Mouse (Mus musculus) heart, embryonic 13.5 days (tissue): ENCODE results near the gene 1700001O22Rik. TPM values are rescaled to one million over a fixed set of nuclear protein-coding genes. Genes with fewer than 3 reads are reported as not detected.

ENCODE experiments used
- ATAC-seq: fragments of 200-750 bp; cut with Nextera tagmentation; 2 replicates; pipeline ENCODE4 v1.8.0; 2017; ENCODE audit warnings: moderate TSS enrichment; ENCODE audit not compliant: insufficient number of reproducible peaks, low FRiP score, low TSS enrichment; ENCODE audit errors: extremely low read depth
- H3K27ac ChIP-seq: fragments of 300-500 bp; sonication (generic); replicated peaks from 2 replicates; pipeline ENCODE4 v1.5.1; 2015; ENCODE audit warnings: moderate library complexity, mild to moderate bottlenecking, inconsistent platforms
- H3K27me3 ChIP-seq: fragments of 300-500 bp; sonication (generic); replicated peaks from 2 replicates; pipeline ENCODE4 v1.6.1; 2015; ENCODE audit warnings: mild to moderate bottlenecking, inconsistent platforms
- H3K36me3 ChIP-seq: fragments of 300-500 bp; sonication (generic); 2 replicates; pipeline ENCODE4 v1.6.1; 2015; ENCODE audit warnings: mild to moderate bottlenecking, inconsistent platforms
- H3K4me1 ChIP-seq: fragments of 300-500 bp; sonication (generic); 2 replicates; pipeline ENCODE4 v1.6.1; 2015; ENCODE audit warnings: inconsistent platforms
- H3K4me2 ChIP-seq: fragments of 300-500 bp; sonication (generic); 2 replicates; pipeline ENCODE4 v1.6.1; 2015; ENCODE audit warnings: inconsistent platforms, mild to moderate bottlenecking, moderate library complexity
- H3K4me3 ChIP-seq: fragments of 300-500 bp; sonication (generic); 2 replicates; pipeline ENCODE4 v1.5.1; 2015; ENCODE audit warnings: moderate library complexity, mild to moderate bottlenecking, inconsistent platforms
- H3K9ac ChIP-seq: fragments of 300-500 bp; sonication (generic); 2 replicates; pipeline ENCODE4 v1.6.1; 2015; ENCODE audit warnings: inconsistent platforms, mild to moderate bottlenecking, moderate library complexity
- H3K9me3 ChIP-seq: fragments of 300-500 bp; sonication (generic); 2 replicates; pipeline ENCODE4 v1.6.1; 2016; ENCODE audit warnings: inconsistent platforms
- WGBS: fragments of 180-500 bp; shearing (Covaris S2); methylation state at CpG from one replicate; pipeline ENCODE4 v1.1.7; 2015; ENCODE audit warnings: mixed read lengths; 5-methylcytosine and 5-hydroxymethylcytosine counted together
- polyA plus RNA-seq: library from polyadenylated mRNA; unstranded; fragments of >200 nt; fragmentation: Nextera tagmentation; extraction: Ambion mirVana; gene quantifications from 2 replicates; pipeline ENCODE4 v1.2.1, GENCODE M21; 2015

Gene 1700001O22Rik
- polyA plus RNA-seq, 1 experiment from 2014 or later = 1.7 TPM

DNA sequence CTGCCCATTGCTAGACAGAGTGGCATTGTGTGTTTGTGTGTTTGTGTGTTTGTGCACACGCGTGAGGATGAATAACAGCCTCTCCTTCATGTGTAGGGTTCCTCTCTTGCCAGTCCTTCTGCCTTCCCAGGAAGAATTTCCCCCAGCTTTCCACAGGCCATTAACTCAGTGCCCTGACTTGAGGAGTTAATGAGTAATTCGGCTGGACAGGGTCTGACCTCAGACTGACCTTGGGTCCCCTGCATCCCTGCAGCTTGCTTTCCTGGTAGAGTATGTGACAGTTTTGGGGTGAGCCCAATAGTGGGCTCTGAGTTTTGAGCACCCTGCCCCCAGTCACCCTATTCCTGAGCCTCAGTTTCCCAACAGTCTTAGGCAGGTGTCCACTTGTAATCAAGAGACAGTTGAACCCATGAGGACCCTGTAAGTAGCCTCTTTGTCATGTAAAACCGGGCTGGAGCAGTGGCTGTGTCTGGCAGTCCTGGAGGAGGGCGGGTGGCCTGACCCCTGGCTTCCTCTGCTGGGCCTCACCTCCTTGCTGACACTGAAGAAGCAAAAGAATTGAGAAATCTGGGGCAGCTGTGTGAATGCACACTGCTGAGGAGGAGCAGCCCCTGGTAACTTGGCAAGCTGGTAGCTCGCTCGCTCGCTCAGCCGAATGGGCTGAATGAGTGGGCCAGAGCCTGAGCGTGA lies 43.5 kb downstream of the 1700001O22Rik start:
- 65% methylated on average over 10 of the region's 10 CpGs for WGBS
- peaks cover 15% of the 10 kb centered on the region; the same call in 1 of the 2 replicates for H3K9me3 ChIP-seq
- peaks cover 40% of the 10 kb centered on the region for H3K4me1 ChIP-seq
- H3K27ac ChIP-seq = peak overlapping the region; percentile 96
- H3K9ac ChIP-seq = peak overlapping the region; percentile 41
- no peaks in the 10 kb centered on the region for H3K27me3 ChIP-seq
- H3K4me2 ChIP-seq = no peak overlapping the region
- ATAC-seq = no peak
- H3K4me3 ChIP-seq = no peak overlapping the region
- no peaks in the 10 kb centered on the region; the same call in 1 of the 2 replicates for H3K36me3 ChIP-seq

DNA sequence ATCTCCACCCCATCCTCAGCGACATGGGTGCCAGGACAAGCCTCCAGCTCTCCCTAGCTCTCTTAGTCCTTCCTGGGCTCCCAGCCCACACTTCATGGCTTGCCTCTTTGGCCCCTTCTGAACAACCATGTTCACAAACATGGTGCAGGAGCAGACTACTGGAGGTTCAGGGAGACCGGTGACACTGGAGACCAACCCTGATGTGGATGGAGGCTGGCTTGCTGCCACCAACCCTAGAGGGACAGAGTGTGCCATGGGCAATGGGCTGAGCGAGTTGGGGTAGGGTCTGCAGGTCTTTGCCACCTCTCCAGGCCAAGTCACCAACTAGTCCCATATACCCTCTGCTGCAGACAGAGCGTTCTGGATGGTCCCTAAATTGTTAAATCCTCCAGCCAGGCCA lies 44.0 kb downstream of the 1700001O22Rik start:
- Histone ChIP-seq H3K9ac (peak overlapping the region; percentile 63), H3K27ac (peak overlapping the region; percentile 96), H3K27me3 (no peaks in the 10 kb centered on the region), H3K9me3 (peaks cover 15% of the 10 kb centered on the region; the same call in 1 of the 2 replicates), H3K4me2 (no peak overlapping the region), H3K4me1 (peaks cover 40% of the 10 kb centered on the region), H3K36me3 (no peaks in the 10 kb centered on the region; the same call in 1 of the 2 replicates), H3K4me3 (no peak overlapping the region)
- ATAC-seq = no peak
- WGBS = 85% methylated on average over 4 of the region's 4 CpGs

DNA sequence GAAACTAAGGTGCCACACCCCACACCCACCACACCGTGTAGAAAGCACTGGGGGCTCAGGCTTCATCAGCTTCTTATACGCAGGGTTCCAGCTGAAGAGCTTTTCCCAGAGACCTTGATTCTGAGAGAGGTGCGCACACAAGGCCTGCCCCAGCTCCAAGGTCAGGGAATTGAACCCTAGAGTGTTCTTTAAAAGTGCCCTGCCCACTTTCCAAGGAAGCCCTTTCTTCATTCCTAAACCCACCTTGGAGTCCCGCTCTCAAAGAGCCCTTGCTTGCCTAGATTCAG lies 44.4 kb downstream of the 1700001O22Rik start:
- H3K4me1 ChIP-seq = peaks cover 40% of the 10 kb centered on the region
- peak overlapping the region; percentile 55 for H3K4me2 ChIP-seq
- no peak overlapping the region for H3K4me3 ChIP-seq
- H3K9me3 ChIP-seq = peaks cover 15% of the 10 kb centered on the region; the same call in 1 of the 2 replicates
- ATAC-seq = no peak
- WGBS = 48% methylated on average over 4 of the region's 4 CpGs
- H3K27ac ChIP-seq = peak overlapping the region; percentile 96
- H3K9ac ChIP-seq = peak overlapping the region; percentile 63
- H3K36me3 ChIP-seq = no peaks in the 10 kb centered on the region; the same call in 1 of the 2 replicates
- no peaks in the 10 kb centered on the region for H3K27me3 ChIP-seq

DNA sequence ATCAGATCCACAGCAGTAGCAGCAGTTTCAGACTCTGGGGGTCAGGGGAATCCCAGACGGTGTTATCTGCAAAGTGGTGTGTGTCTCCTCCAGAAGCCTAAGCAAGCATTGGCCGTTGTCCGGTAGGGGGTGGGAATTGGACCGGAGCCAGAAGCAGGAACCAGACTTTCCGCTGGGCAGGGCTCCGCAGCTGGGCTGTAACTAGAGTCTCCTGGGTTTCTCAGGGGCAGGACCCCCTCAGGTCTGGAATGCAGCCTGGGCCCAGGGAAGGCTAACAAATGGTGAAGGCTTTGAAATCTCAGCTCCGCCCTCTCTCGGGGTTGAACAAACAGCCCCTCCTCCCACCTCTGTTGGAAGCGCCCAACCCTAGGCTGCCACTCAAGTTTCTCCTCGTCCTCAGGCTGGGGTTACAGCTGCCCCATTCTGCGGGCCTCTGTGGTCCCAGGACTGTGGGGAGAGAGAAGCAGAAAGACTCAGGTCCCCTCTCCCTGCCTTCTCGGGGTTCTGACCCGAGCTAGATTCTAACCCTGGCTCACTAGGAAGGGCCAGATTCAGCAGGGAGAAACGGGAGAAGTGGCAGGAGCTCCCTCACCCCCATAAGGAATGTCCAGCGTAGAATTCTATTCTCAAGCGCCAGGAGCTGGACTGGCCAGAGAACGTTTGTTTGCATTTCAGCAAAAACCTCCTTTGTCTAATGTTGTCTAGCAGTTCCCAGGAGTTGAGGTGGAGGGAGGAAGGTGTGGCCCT lies 44.9 kb downstream of the 1700001O22Rik start:
- ATAC-seq = peak; percentile 75
- WGBS = 3% methylated on average over 17 of the region's 17 CpGs
- no peaks in the 10 kb centered on the region; the same call in 1 of the 2 replicates for H3K36me3 ChIP-seq
- H3K4me2 ChIP-seq = peak overlapping the region; percentile 55
- H3K27ac ChIP-seq = peak overlapping the region; percentile 96
- H3K4me3 ChIP-seq = peak overlapping the region; percentile 14; the same call in 1 of the 2 replicates
- peaks cover 42% of the 10 kb centered on the region for H3K4me1 ChIP-seq
- H3K27me3 ChIP-seq = no peaks in the 10 kb centered on the region
- peaks cover 15% of the 10 kb centered on the region; the same call in 1 of the 2 replicates for H3K9me3 ChIP-seq
- H3K9ac ChIP-seq = peak overlapping the region; percentile 63

DNA sequence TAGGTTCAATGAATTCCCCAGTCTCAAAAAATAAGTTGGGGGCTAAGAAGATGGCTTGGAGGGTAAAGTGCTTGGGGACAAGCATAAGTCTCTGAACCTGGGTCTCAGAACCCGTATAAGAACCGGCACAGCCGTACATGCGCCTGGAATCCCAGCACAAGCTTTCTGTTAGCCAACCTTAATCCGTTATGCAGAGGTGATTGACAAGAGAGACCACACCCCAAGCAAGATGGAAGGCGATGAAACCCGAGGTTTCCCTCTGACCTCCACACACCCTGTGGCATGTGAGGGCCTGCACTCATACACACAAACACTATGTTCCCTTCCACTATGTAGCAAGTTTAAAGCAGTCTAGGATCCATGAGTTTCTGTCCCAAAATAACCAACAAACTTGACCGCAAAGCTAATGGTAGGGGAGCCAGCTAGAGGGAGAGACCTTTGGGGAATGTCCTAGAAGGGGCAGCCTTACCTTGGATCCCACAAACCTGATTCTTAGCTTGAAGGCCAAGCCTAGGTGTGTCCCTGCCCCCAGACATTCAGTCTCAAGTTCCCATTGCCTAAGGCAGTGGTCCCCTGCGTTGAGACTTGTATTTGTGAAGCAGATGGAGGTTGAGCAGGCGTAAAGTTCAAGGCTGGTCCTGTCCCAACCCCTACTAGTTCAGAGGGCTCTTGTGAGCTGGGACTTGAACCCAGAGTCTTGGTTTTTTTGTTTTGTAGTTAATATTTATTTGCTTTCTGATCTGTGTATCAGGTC lies 46.3 kb downstream of the 1700001O22Rik start:
- 80% methylated on average over 10 of the region's 10 CpGs for WGBS
- no peaks in the 10 kb centered on the region for H3K36me3 ChIP-seq
- no peak for ATAC-seq

DNA sequence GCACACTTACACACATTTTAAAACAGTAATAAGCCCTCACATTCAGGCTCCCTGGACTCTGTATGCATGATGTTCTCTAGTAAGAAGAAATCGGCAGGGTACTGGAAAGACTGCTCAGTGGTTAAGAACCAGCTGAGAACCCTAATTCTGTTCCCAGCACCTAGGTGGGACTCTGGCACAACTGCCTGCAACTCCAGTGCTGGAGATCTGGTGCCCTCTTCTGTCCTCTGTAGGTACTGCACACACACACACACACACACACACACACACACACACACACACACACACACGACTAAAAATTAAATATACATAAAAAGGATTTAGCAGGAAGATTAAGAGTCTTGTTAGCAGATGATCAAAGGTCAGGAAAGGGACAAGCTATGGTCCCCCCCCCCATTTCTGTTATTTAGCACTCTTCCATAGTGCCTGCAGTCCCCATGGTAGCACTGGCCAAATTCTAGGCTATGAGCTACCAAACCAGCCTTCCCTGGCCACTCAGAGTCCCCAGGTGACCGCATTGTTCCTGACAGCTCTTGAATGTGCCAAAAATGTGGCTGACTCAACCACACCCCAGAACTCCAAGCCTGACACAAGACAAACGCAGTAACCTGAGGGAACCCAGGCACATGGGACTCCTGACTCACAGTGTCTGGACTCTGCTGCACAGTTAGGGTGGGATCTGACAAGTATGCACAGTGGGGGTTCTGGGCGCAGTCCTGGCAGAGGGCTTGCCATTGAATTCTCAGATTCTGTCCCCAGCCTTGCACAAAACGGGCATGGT lies 47.3 kb downstream of the 1700001O22Rik start:
- Histone ChIP-seq H3K27me3 (no peaks in the 10 kb centered on the region), H3K4me2 (no peak overlapping the region), H3K4me3 (no peak overlapping the region), H3K27ac (no peak overlapping the region), H3K9me3 (peaks cover 5% of the 10 kb centered on the region; the same call in 1 of the 2 replicates), H3K4me1 (peaks cover 48% of the 10 kb centered on the region), H3K9ac (no peak overlapping the region), H3K36me3 (no peaks in the 10 kb centered on the region)
- no peak for ATAC-seq
- WGBS = 88% methylated on average over 6 of the region's 6 CpGs

More for the DNA sequence above, 46.3 kb downstream of the 1700001O22Rik start:
- H3K27me3 ChIP-seq = no peaks in the 10 kb centered on the region
- peaks cover 48% of the 10 kb centered on the region for H3K4me1 ChIP-seq
- no peak overlapping the region for H3K4me3 ChIP-seq
- H3K9ac ChIP-seq = no peak overlapping the region
- H3K27ac ChIP-seq = peak overlapping the region; percentile 96
- H3K9me3 ChIP-seq = peaks cover 6% of the 10 kb centered on the region; the same call in 1 of the 2 replicates
- H3K4me2 ChIP-seq = no peak overlapping the region

DNA sequence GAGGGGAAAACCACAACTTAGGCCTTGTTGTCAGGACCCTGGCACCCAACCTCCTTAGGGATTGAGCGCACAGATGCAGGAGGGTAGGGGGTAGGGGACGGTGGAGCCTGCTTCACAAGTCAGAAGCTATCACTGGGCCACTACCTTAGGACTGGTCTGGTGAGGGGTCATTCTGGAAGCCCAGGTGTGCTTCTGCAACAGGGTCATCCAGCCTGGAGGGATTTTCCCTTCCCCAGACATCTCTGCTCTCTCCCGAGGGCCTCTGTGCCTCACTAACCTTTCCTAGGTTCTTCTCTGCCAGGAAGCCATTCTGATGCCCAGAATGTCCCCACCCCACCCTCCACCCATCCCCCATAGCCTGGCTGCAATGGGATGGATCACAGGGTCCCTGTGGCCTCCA lies 48.6 kb downstream of the 1700001O22Rik start:
- no peak overlapping the region for H3K9ac ChIP-seq
- H3K27ac ChIP-seq = no peak overlapping the region
- 85% methylated on average over 3 of the region's 3 CpGs for WGBS
- peaks cover 41% of the 10 kb centered on the region for H3K4me1 ChIP-seq
- H3K4me3 ChIP-seq = no peak overlapping the region
- no peaks in the 10 kb centered on the region for H3K36me3 ChIP-seq
- H3K9me3 ChIP-seq = peaks cover 5% of the 10 kb centered on the region; the same call in 1 of the 2 replicates
- no peak for ATAC-seq
- no peaks in the 10 kb centered on the region for H3K27me3 ChIP-seq
- no peak overlapping the region for H3K4me2 ChIP-seq

DNA sequence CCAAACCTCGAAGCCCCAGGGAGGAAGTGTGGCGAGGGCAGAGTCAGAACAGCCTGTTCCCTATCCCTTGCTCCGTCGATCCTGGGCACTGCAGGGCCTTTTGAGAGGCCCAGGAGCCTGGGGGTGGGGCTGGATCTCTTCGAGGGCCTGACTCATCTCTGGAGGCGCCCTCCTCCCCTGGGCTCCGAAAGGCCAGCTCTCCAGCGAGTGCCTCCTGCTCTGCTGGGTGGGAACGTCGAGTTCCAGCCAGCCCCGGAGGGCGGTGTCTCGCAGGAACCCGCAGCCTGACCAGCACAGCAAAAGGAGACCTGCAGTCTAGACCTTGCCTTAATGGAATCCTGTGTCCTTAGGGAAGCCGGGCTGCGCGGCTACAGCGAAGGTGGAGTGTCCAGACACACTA lies 50.2 kb downstream of the 1700001O22Rik start:
- peaks cover 33% of the 10 kb centered on the region for H3K4me1 ChIP-seq
- ATAC-seq = peak; percentile 47; the same call in 1 of the 2 replicates
- no peak overlapping the region for H3K4me3 ChIP-seq
- H3K27ac ChIP-seq = peak overlapping the region; percentile 53
- H3K9ac ChIP-seq = peak overlapping the region; percentile 71
- H3K9me3 ChIP-seq = peaks cover 5% of the 10 kb centered on the region; the same call in 1 of the 2 replicates
- no peaks in the 10 kb centered on the region for H3K36me3 ChIP-seq
- no peak overlapping the region for H3K4me2 ChIP-seq
- H3K27me3 ChIP-seq = no peaks in the 10 kb centered on the region
- 20% methylated on average over 18 of the region's 18 CpGs for WGBS

DNA sequence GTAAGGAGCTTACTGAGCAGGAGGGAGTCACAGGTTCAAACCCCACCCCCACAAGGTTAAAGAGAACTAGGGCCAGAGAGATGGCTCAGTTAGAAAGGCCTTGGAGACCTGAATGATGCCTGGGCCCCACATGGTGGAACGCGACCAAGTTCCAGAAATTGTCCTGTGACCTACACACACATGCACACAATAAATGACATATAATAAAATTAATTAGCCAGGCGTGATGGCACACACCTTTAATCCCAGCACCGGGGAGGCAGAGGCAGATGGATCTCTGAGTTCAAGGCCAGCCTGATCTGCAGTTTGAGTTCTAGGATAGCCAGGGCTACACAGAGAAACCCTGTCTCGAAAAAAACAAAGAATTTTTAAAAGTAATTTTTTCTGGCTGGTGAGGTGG lies 51.0 kb downstream of the 1700001O22Rik start:
- no peak overlapping the region for H3K9ac ChIP-seq
- 90% methylated on average over 5 of the region's 5 CpGs for WGBS
- no peaks in the 10 kb centered on the region for H3K27me3 ChIP-seq

DNA sequence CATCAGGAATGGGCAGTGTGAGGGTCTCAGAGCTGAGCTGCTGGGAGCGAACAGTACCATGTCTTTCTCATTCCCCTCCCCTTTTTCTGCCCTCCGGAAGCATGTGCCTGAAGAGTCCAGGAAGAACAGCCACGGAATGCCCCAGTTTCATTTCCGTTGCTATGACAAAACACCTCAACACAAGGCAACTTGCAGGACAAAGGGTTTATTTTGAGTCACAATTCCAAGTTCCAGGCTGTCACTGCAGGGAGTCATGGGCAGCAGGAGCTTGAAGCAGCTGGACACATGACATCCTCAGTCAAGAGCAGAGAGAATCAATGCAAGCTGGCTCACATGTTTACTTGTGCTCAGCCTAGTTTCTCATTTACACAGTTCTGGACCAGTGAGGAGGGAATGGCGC lies 53.4 kb downstream of the 1700001O22Rik start:
- no peaks in the 10 kb centered on the region for H3K9me3 ChIP-seq
- no peaks in the 10 kb centered on the region for H3K36me3 ChIP-seq
- 64% methylated on average over 5 of the region's 5 CpGs for WGBS
- no peak overlapping the region for H3K4me3 ChIP-seq
- no peak overlapping the region for H3K4me2 ChIP-seq
- H3K27ac ChIP-seq = peak overlapping the region; percentile 56
- H3K9ac ChIP-seq = no peak overlapping the region
- H3K4me1 ChIP-seq = peaks cover 20% of the 10 kb centered on the region
- no peaks in the 10 kb centered on the region for H3K27me3 ChIP-seq
- no peak for ATAC-seq

More for the DNA sequence above, 51.0 kb downstream of the 1700001O22Rik start:
- H3K4me2 ChIP-seq = no peak overlapping the region
- no peak overlapping the region for H3K27ac ChIP-seq
- peaks cover 25% of the 10 kb centered on the region for H3K4me1 ChIP-seq
- no peaks in the 10 kb centered on the region for H3K36me3 ChIP-seq
- ATAC-seq = no peak
- peaks cover 5% of the 10 kb centered on the region; the same call in 1 of the 2 replicates for H3K9me3 ChIP-seq
- no peak overlapping the region for H3K4me3 ChIP-seq
